Mouse (Mus musculus) ES-Bruce4 (cell line): ENCODE measurements at regions not wholly inside any gene's neighbourhood (a gene's known extent, or its start where the extent isn't known, plus 50 kb on each side); places are given as distances from the start of the nearest gene placed in this dataset.

ENCODE experiments used
- CTCF ChIP-seq: IDR thresholded peaks from one replicate; pipeline ENCODE4 v1.8.1; 2011; ENCODE audit warnings: low read depth, low read length
- EP300 ChIP-seq: IDR thresholded peaks from 2 replicates; pipeline ENCODE4 v1.6.1; 2011; ENCODE audit warnings: low read depth, low read length; ENCODE audit not compliant: insufficient read depth
- POLR2A ChIP-seq: IDR thresholded peaks from one replicate; pipeline ENCODE4 v1.8.1; 2011; ENCODE audit warnings: low read length; ENCODE audit not compliant: insufficient read depth

- TF ChIP-seq POLR2A (no peak), CTCF (no peak), EP300 (no peak)
Observed at GRCm38 (mm10) chr1:65509003-65509402, 227.1 kb downstream of the Pth2r start.
